Mouse (Mus musculus): ENCODE data around the gene Invs. TPM values are rescaled to one million over a fixed set of nuclear protein-coding genes. Genes with fewer than 3 reads are reported as not detected.
"Not testable (repeated sequence)": the region's sequence is repeated elsewhere in the genome, so short reads cannot be mapped to it uniquely, and the experiment has no call there.

Invs gene
- polyA plus RNA-seq, 1 experiment from 2014 or later: 12.4 TPM

DNA sequence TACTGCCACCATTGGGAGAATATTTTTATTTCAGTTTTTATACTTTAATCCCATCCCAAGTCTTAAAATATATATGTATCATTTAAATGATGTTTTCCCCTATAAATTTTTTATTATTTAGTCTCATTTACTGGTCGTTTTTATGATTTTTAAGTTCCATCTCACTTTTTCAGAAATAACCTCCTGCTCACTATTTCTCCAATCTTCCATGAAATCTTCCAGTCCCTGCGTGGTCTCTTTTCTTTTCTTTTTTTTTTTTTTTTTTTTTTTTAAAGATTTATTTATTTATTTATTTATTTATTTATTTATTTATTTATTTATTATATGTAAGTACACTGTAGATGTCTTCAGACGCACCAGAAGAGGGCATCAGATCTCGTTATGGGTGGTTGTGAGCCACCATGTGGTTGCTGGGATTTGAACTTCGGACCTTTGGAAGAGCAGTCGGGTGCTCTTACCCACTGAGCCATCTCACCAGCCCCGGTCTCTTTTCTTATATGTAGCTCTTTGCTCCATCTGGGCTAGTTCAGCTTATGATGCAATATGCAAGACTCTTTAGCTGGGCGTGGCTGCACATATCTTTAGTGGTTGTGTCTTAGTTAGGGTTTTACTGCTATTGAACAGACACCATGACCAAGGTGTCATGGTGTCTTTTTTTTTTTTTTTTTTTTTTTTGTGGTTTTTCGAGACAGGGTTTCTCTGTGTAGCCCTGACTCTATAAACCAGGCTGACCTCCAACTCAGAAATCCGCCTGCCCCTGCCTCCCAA, 126.3 kb downstream of the Invs start:
- not testable (repeated sequence) for H3K36me3 ChIP-seq (ENCODE audit: control insufficient read depth, insufficient read depth, low read length); H3K9ac ChIP-seq (replicated peaks; ENCODE audit: low read depth, low read length); H3K4me3 ChIP-seq (ENCODE audit: low read depth, low read length); H3K9me3 ChIP-seq (ENCODE audit: control insufficient read depth, low read depth, low read length); ATAC-seq (ENCODE audit: insufficient number of reproducible peaks, insufficient read depth, low FRiP score, low read depth); H3K4me1 ChIP-seq (ENCODE audit: control insufficient read depth, insufficient read depth, low read length); H3K4me2 ChIP-seq (replicated peaks; ENCODE audit: low read depth, low read length); H3K27ac ChIP-seq (ENCODE audit: low read length); H3K27me3 ChIP-seq (ENCODE audit: control insufficient read depth, insufficient read depth, low read length)
- WGBS: 87% methylated on average over 8 of the region's 10 CpGs

DNA sequence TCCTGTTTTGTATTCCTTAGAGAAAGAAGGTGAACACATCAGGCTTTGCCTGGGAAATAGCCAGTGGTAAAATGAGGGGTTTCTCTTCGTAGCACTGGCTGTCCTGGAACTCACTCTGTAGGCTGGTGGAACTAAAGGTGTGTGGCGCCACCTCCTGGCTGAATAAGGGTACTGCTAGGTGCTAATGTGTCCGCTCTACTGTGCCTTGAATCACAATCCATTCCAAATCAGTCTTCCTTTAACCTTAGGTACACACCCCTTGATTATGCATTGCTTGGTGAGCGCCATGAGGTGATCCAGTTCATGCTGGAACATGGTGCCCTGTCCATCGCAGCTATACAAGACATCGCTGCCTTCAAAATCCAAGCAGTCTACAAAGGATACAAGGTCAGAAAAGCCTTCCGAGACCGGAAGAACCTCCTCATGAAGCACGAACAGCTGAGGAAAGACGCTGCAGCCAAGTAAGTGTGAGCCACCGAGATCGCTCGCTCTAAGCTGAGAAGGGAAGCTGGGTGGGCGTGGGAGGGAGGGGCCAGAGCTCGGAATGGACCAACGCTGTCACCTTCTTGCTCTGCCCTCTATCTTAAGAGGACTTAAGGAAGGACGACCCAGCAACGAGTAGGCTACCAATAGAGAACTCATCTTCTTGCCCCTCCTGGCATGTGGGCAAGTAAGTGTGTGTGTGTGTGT, 127.9 kb downstream of the Invs start:
- Histone ChIP-seq H3K4me3 (ENCODE audit: low read depth, low read length) (no peak overlapping the region), H3K27me3 (ENCODE audit: control insufficient read depth, insufficient read depth, low read length) (no peaks in the 10 kb centered on the region), H3K4me1 (ENCODE audit: control insufficient read depth, insufficient read depth, low read length) (no peaks in the 10 kb centered on the region), H3K27ac (ENCODE audit: low read length) (no peak overlapping the region), H3K9ac (replicated peaks; ENCODE audit: low read depth, low read length) (no peak overlapping the region), H3K4me2 (replicated peaks; ENCODE audit: low read depth, low read length) (no peak overlapping the region; the same call in 1 of the 2 replicates), H3K9me3 (ENCODE audit: control insufficient read depth, low read depth, low read length) (no peaks in the 10 kb centered on the region), H3K36me3 (ENCODE audit: control insufficient read depth, insufficient read depth, low read length) (no peaks in the 10 kb centered on the region)
- peak; percentile 28; the same call in 1 of the 2 replicates for ATAC-seq (ENCODE audit: insufficient number of reproducible peaks, insufficient read depth, low FRiP score, low read depth)
- 46% methylated on average over 18 of the region's 18 CpGs for WGBS

DNA sequence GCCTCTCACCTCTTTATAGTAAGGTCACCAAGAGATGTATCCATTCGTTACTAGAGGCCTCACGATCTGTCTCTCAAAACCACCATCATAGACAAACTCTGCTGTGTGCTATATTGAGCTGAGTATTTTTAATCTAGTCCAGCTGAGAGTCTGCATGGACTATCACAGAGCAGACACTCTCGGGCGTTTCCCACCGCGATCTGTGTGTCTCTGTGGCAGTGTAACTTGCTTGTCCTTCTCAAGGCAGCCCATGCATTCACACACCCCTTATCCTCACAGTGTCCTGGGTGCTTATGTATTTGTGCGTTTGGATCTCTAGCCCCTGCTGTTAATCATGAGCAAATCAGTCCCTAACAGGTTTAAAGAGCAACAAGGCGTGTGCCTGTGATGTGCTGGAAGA, 133.9 kb downstream of the Invs start:
- H3K27me3 ChIP-seq (ENCODE audit: control insufficient read depth, insufficient read depth, low read length): no peaks in the 10 kb centered on the region
- H3K4me1 ChIP-seq (ENCODE audit: control insufficient read depth, insufficient read depth, low read length): no peaks in the 10 kb centered on the region
- no peak overlapping the region for H3K4me3 ChIP-seq (ENCODE audit: low read depth, low read length)
- H3K9ac ChIP-seq (replicated peaks; ENCODE audit: low read depth, low read length): no peak overlapping the region
- no peak overlapping the region for H3K27ac ChIP-seq (ENCODE audit: low read length)
- H3K4me2 ChIP-seq (replicated peaks; ENCODE audit: low read depth, low read length): no peak overlapping the region
- no peak for ATAC-seq (ENCODE audit: insufficient number of reproducible peaks, insufficient read depth, low FRiP score, low read depth)
- WGBS: 80% methylated on average over 8 of the region's 8 CpGs
- H3K36me3 ChIP-seq (ENCODE audit: control insufficient read depth, insufficient read depth, low read length): no peaks in the 10 kb centered on the region
- H3K9me3 ChIP-seq (ENCODE audit: control insufficient read depth, low read depth, low read length): no peaks in the 10 kb centered on the region

- Histone ChIP-seq H3K36me3 (ENCODE audit: control insufficient read depth, insufficient read depth, low read length) (no peaks in the 10 kb centered on the region), H3K4me3 (ENCODE audit: low read depth, low read length) (no peak overlapping the region), H3K4me2 (replicated peaks; ENCODE audit: low read depth, low read length) (no peak overlapping the region), H3K4me1 (ENCODE audit: control insufficient read depth, insufficient read depth, low read length) (no peaks in the 10 kb centered on the region), H3K27me3 (ENCODE audit: control insufficient read depth, insufficient read depth, low read length) (no peaks in the 10 kb centered on the region), H3K9ac (replicated peaks; ENCODE audit: low read depth, low read length) (no peak overlapping the region), H3K9me3 (ENCODE audit: control insufficient read depth, low read depth, low read length) (no peaks in the 10 kb centered on the region), H3K27ac (ENCODE audit: low read length) (no peak overlapping the region)
- no peak for ATAC-seq (ENCODE audit: insufficient number of reproducible peaks, insufficient read depth, low FRiP score, low read depth)
- WGBS: 85% methylated on average over 10 of the region's 10 CpGs
These were observed 136.3 kb downstream of the Invs start for GRCm38 (mm10) chr4:48415838-48416335.

GRCm38 (mm10) chr4:48418831-48419468, 139.4 kb downstream of the Invs start:
- no peak overlapping the region for H3K27ac ChIP-seq (ENCODE audit: low read length)
- H3K9me3 ChIP-seq (ENCODE audit: control insufficient read depth, low read depth, low read length): no peaks in the 10 kb centered on the region
- 89% methylated on average over 8 of the region's 8 CpGs for WGBS
- no peak for ATAC-seq (ENCODE audit: insufficient number of reproducible peaks, insufficient read depth, low FRiP score, low read depth)
- no peak overlapping the region for H3K4me3 ChIP-seq (ENCODE audit: low read depth, low read length)
- H3K27me3 ChIP-seq (ENCODE audit: control insufficient read depth, insufficient read depth, low read length): no peaks in the 10 kb centered on the region
- H3K36me3 ChIP-seq (ENCODE audit: control insufficient read depth, insufficient read depth, low read length): peaks cover 10% of the 10 kb centered on the region
- no peak overlapping the region for H3K9ac ChIP-seq (replicated peaks; ENCODE audit: low read depth, low read length)
- H3K4me2 ChIP-seq (replicated peaks; ENCODE audit: low read depth, low read length): no peak overlapping the region
- no peaks in the 10 kb centered on the region for H3K4me1 ChIP-seq (ENCODE audit: control insufficient read depth, insufficient read depth, low read length)

DNA sequence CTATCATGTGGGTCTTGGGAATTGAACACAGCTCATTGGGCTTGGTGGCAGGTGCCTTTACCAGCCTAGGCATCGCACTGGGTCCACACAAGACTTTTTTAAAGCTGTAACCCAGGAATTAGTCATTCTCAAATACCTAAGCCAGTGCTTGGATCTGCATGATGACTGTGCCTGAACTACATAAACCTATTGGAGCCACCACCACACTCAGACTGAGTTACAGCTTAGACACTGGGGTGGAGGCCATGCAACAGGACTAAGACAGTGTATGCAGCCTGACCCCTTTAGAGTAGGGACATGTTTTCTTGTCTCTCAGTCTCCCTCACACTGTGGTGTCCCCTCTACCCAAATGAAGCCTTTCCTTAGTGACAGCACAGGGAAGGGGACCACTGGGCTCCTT, 143.1 kb downstream of the Invs start:
- ATAC-seq (ENCODE audit: insufficient number of reproducible peaks, insufficient read depth, low FRiP score, low read depth): no peak
- H3K27ac ChIP-seq (ENCODE audit: low read length): no peak overlapping the region
- no peak overlapping the region for H3K4me2 ChIP-seq (replicated peaks; ENCODE audit: low read depth, low read length)
- H3K36me3 ChIP-seq (ENCODE audit: control insufficient read depth, insufficient read depth, low read length): peaks cover 13% of the 10 kb centered on the region
- no peak overlapping the region for H3K4me3 ChIP-seq (ENCODE audit: low read depth, low read length)
- WGBS: 85% methylated on average over 1 of the region's 1 CpGs
- H3K9ac ChIP-seq (replicated peaks; ENCODE audit: low read depth, low read length): no peak overlapping the region
- 0 out of 2 replicates have a peak, but pooled peaks cover 4% of the 10 kb centered on the region for H3K4me1 ChIP-seq (ENCODE audit: control insufficient read depth, insufficient read depth, low read length)
- no peaks in the 10 kb centered on the region for H3K9me3 ChIP-seq (ENCODE audit: control insufficient read depth, low read depth, low read length)
- no peaks in the 10 kb centered on the region for H3K27me3 ChIP-seq (ENCODE audit: control insufficient read depth, insufficient read depth, low read length)

DNA sequence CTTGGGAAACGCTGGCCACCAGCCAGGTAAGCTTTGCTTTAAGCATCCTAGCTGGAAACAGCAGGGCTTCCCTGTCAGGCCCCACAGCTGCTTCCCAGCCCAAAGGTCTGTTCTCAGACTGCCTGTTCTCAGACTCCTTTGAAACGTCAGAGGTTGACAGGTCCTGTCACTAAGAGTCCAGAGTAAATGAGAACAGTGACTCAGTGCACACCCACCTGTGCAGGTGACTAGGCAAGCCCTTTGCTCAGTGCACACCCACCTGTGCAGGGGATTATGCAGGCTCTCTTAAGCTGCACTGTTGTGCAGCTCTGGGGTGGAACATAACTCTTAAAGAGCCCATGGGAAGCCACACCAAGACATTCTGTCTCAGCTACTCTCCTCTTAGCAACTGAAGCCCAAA, 144.2 kb downstream of the Invs start:
- ATAC-seq (ENCODE audit: insufficient number of reproducible peaks, insufficient read depth, low FRiP score, low read depth): peak; percentile 66
- Histone ChIP-seq H3K4me3 (ENCODE audit: low read depth, low read length) (no peak overlapping the region), H3K36me3 (ENCODE audit: control insufficient read depth, insufficient read depth, low read length) (peaks cover 13% of the 10 kb centered on the region), H3K27ac (ENCODE audit: low read length) (no peak overlapping the region), H3K27me3 (ENCODE audit: control insufficient read depth, insufficient read depth, low read length) (no peaks in the 10 kb centered on the region), H3K9ac (replicated peaks; ENCODE audit: low read depth, low read length) (no peak overlapping the region), H3K4me1 (ENCODE audit: control insufficient read depth, insufficient read depth, low read length) (0 out of 2 replicates have a peak, but pooled peaks cover 5% of the 10 kb centered on the region), H3K4me2 (replicated peaks; ENCODE audit: low read depth, low read length) (no peak overlapping the region), H3K9me3 (ENCODE audit: control insufficient read depth, low read depth, low read length) (no peaks in the 10 kb centered on the region)
- WGBS: 25% methylated on average over 2 of the region's 2 CpGs

- no peak overlapping the region for H3K4me2 ChIP-seq (replicated peaks; ENCODE audit: low read depth, low read length)
- no peak overlapping the region for H3K9ac ChIP-seq (replicated peaks; ENCODE audit: low read depth, low read length)
- no peak overlapping the region for H3K27ac ChIP-seq (ENCODE audit: low read length)
- H3K9me3 ChIP-seq (ENCODE audit: control insufficient read depth, low read depth, low read length): no peaks in the 10 kb centered on the region
- no peak for ATAC-seq (ENCODE audit: insufficient number of reproducible peaks, insufficient read depth, low FRiP score, low read depth)
- 39% methylated on average over 3 of the region's 3 CpGs for WGBS
- H3K4me3 ChIP-seq (ENCODE audit: low read depth, low read length): no peak overlapping the region
- 0 out of 2 replicates have a peak, but pooled peaks cover 5% of the 10 kb centered on the region for H3K4me1 ChIP-seq (ENCODE audit: control insufficient read depth, insufficient read depth, low read length)
- peaks cover 29% of the 10 kb centered on the region for H3K36me3 ChIP-seq (ENCODE audit: control insufficient read depth, insufficient read depth, low read length)
- no peaks in the 10 kb centered on the region for H3K27me3 ChIP-seq (ENCODE audit: control insufficient read depth, insufficient read depth, low read length)
These were observed 147.9 kb downstream of the Invs start for GRCm38 (mm10) chr4:48427413-48427812.

Data from stomach, embryonic 14.5 days (tissue).